Comparison of ENCODE assay signal across 26 mouse cellular contexts in genomic region chr10:96124290-96124689, GRCm38 (mm10). TPM values are rescaled to one million over a fixed set of nuclear protein-coding genes. Genes with fewer than 3 reads are reported as not detected.
DNase-seq lines count a peak whose midpoint lies in the region; ATAC-seq lines count a peak whose summit lies in the region.
"Had no signal": no experiment of that assay in that cellular context is flagged by ENCODE, and none has a peak within 500 bp of the region (broad histone marks: within the 10 kb centered on the region; RNA-seq: fewer than 3 reads in every experiment).

No protein-coding gene starts in this region.

- H3K4me3 ChIP-seq in liver, embryonic 11.5 days (ENCODE audit: low read depth, low read length), result no peak overlapping the region
- H3K4me3 ChIP-seq in liver, embryonic 13.5 days (replicated peaks), result no peak overlapping the region
- H3K4me3 ChIP-seq in megakaryocyte, embryonic 14.5 days (replicated peaks), result peak overlapping the region; percentile 24
- H3K4me3 ChIP-seq in intestine, embryonic 16.5 days (ENCODE audit: low read length), result no peak overlapping the region
- H3K4me3 ChIP-seq: embryonic facial prominence, embryonic 13.5 days; forebrain, embryonic 12.5 days; hindbrain, embryonic 12.5 days had no signal

- H3K9ac ChIP-seq in liver, embryonic 11.5 days (ENCODE audit: low read depth, low read length), result no peak overlapping the region
- H3K9ac ChIP-seq in liver, embryonic 13.5 days, result no peak overlapping the region
- H3K9ac ChIP-seq in intestine, embryonic 16.5 days (ENCODE audit: low read depth, low read length), result no peak overlapping the region
- H3K9ac ChIP-seq: embryonic facial prominence, embryonic 13.5 days; forebrain, embryonic 12.5 days; hindbrain, embryonic 12.5 days had no signal

- no peaks in the 10 kb centered on the region; the same call in 1 of the 2 replicates for H3K4me1 ChIP-seq in liver, embryonic 11.5 days (replicated peaks; ENCODE audit: control insufficient read depth, insufficient read depth, low read length)
- H3K4me1 ChIP-seq in liver, embryonic 13.5 days (replicated peaks), result peaks cover 12% of the 10 kb centered on the region
- peaks cover 34% of the 10 kb centered on the region for H3K4me1 ChIP-seq in megakaryocyte, embryonic 14.5 days
- no peaks in the 10 kb centered on the region for H3K4me1 ChIP-seq in intestine, embryonic 16.5 days (ENCODE audit: control insufficient read depth, insufficient read depth, low read length)
- H3K4me1 ChIP-seq: embryonic facial prominence, embryonic 13.5 days; forebrain, embryonic 12.5 days; hindbrain, embryonic 12.5 days had no signal

- WGBS in liver, embryonic 11.5 days, result 49% methylated on average over 1 of the region's 1 CpGs
- 31% methylated on average over 1 of the region's 1 CpGs for WGBS in liver, embryonic 13.5 days (ENCODE audit: insufficient replicate concordance)
- 88% methylated on average over 1 of the region's 1 CpGs for WGBS in intestine, embryonic 16.5 days

- no peak overlapping the region for H3K4me2 ChIP-seq in liver, embryonic 11.5 days
- H3K4me2 ChIP-seq in liver, embryonic 13.5 days, result no peak overlapping the region
- no peak overlapping the region for H3K4me2 ChIP-seq in intestine, embryonic 16.5 days (ENCODE audit: low read depth, low read length)
- H3K4me2 ChIP-seq: embryonic facial prominence, embryonic 13.5 days; forebrain, embryonic 12.5 days; hindbrain, embryonic 12.5 days had no signal

- DNase-seq in liver, embryonic 11.5 days (ENCODE audit: low spot score), result no peak
- DNase-seq in liver, result no peak
- DNase-seq in liver, embryonic 13.5 days, result no peak
- no peak for DNase-seq in right cerebral cortex, postnatal 10 days (ENCODE audit: low spot score in 2 of 2)
- no peak for DNase-seq in gastrocnemius, postnatal 4 days (ENCODE audit: low spot score in 2 of 2)
- no peak for DNase-seq in left cerebral cortex, adult 11 months (ENCODE audit: low spot score)
- DNase-seq: adrenal gland, adult 2 months; adrenal gland, postnatal 25 days; cerebellum, adult 8-10 months; cerebellum, postnatal 14 days; gastrocnemius, postnatal 10 days; heart, postnatal 10 days; heart, postnatal 4 days had no signal

- ATAC-seq in liver, embryonic 11.5 days (replicated peaks; ENCODE audit: low FRiP score), result peak; percentile 64; the same call in 1 of the 2 replicates
- ATAC-seq in liver, embryonic 13.5 days (ENCODE audit: low read depth), result peak; percentile 62
- no peak for ATAC-seq in intestine, embryonic 16.5 days
- ATAC-seq: activated CD4-positive, CD25-positive, alpha-beta regulatory T cell, adult 4 months; forebrain, embryonic 16.5 days; hindbrain, embryonic 16.5 days; Patski had no signal

- no peaks in the 10 kb centered on the region for H3K36me3 ChIP-seq in liver, embryonic 11.5 days (ENCODE audit: control insufficient read depth, insufficient read depth, low read length)
- no peaks in the 10 kb centered on the region for H3K36me3 ChIP-seq in liver, embryonic 13.5 days
- no peaks in the 10 kb centered on the region for H3K36me3 ChIP-seq in megakaryocyte, embryonic 14.5 days (replicated peaks; ENCODE audit: low read length)
- H3K36me3 ChIP-seq in intestine, embryonic 16.5 days (ENCODE audit: control insufficient read depth, insufficient read depth, low read length), result no peaks in the 10 kb centered on the region
- H3K36me3 ChIP-seq: embryonic facial prominence, embryonic 13.5 days; forebrain, embryonic 12.5 days; hindbrain, embryonic 12.5 days had no signal

- no peak overlapping the region for H3K27ac ChIP-seq in liver, embryonic 11.5 days (ENCODE audit: low read depth, low read length)
- no peak overlapping the region for H3K27ac ChIP-seq in liver, embryonic 13.5 days
- H3K27ac ChIP-seq in intestine, embryonic 16.5 days (ENCODE audit: low read length), result no peak overlapping the region
- H3K27ac ChIP-seq: embryonic facial prominence, embryonic 13.5 days; forebrain, embryonic 12.5 days; hindbrain, embryonic 12.5 days had no signal

- no peaks in the 10 kb centered on the region for H3K9me3 ChIP-seq in liver, embryonic 11.5 days (ENCODE audit: control insufficient read depth, low read length)
- no peaks in the 10 kb centered on the region for H3K9me3 ChIP-seq in liver, embryonic 13.5 days (replicated peaks)
- no peaks in the 10 kb centered on the region for H3K9me3 ChIP-seq in megakaryocyte, embryonic 14.5 days
- H3K9me3 ChIP-seq in intestine, embryonic 16.5 days (ENCODE audit: control insufficient read depth, low read length), result no peaks in the 10 kb centered on the region
- H3K9me3 ChIP-seq: embryonic facial prominence, embryonic 13.5 days; forebrain, embryonic 12.5 days; hindbrain, embryonic 12.5 days had no signal

- no peaks in the 10 kb centered on the region for H3K27me3 ChIP-seq in liver, embryonic 11.5 days (replicated peaks; ENCODE audit: control insufficient read depth, insufficient read depth, low read length)
- H3K27me3 ChIP-seq in liver, embryonic 13.5 days, result no peaks in the 10 kb centered on the region
- no peaks in the 10 kb centered on the region for H3K27me3 ChIP-seq in megakaryocyte, embryonic 14.5 days (replicated peaks)
- no peaks in the 10 kb centered on the region for H3K27me3 ChIP-seq in intestine, embryonic 16.5 days (replicated peaks; ENCODE audit: control insufficient read depth, insufficient read depth, low read length)
- H3K27me3 ChIP-seq: embryonic facial prominence, embryonic 13.5 days; forebrain, embryonic 12.5 days; hindbrain, embryonic 12.5 days; Patski had no signal

RNA-seq across cellular contexts. Expression of gene Gm5426, which starts 12.1 kb away (rescaled TPM):
- not detected in 2 replicates for polyA plus RNA-seq in liver, embryonic 11.5 days (2014; fragmentation: Nextera tagmentation; extraction: Ambion mirVana)
- polyA plus RNA-seq in liver, embryonic 13.5 days (2015; fragmentation: Nextera tagmentation; extraction: Ambion mirVana), result not detected in 2 replicates
- polyA plus RNA-seq in megakaryocyte, embryonic 14.5 days (2012; ENCODE audit: insufficient read depth, low replicate concordance), result not detected in 2 replicates
- total RNA-seq in gastrocnemius, postnatal 4 days (2021), result not detected
- not detected in 2 replicates for polyA plus RNA-seq in intestine, embryonic 16.5 days (2015; fragmentation: Nextera tagmentation; extraction: Ambion mirVana)
- total RNA-seq: adrenal gland, adult 2 months; adrenal gland, postnatal 25 days; gastrocnemius, postnatal 10 days; heart, postnatal 10 days; heart, postnatal 4 days had no signal
- polyA plus RNA-seq: adrenal gland, adult 2 months; C2C12; embryonic facial prominence, embryonic 13.5 days; forebrain, embryonic 12.5 days; forebrain, embryonic 16.5 days; frontal cortex, adult 2 months; gonadal fat pad, adult 2 months; heart, embryonic 14.5 days; hindbrain, embryonic 12.5 days; hindbrain, embryonic 16.5 days; Patski had no signal
